Mouse (Mus musculus) layer of hippocampus, adult 9-10 months (tissue): Measurements from ENCODE around the gene Deaf1.

Experiments
- DNase-seq: peaks from one replicate; pipeline ENCODE4 v3.0.0; 2022; ENCODE audit warnings: low spot score

The Deaf1 gene

DNA sequence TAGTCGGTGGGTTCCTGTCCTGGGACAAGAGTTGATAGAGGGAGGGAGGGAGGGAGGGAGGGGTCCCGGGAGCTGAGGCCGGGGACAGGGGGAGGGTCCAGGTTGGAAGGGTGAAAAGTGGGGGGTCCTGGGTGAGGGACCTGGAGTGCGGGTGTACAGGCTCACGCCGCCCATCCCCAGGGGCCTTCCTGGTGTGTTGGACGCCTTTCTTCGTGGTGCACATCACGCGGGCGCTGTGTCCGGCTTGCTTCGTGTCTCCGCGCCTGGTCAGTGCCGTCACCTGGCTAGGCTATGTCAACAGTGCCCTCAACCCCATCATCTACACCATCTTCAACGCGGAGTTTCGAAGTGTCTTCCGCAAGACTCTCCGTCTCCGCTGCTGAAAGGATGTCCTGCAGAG is 33.0 kb downstream of the Deaf1 start:
- DNase-seq: no peak

GRCm38 (mm10) chr7:141293852-141294471 is 33.5 kb downstream of the Deaf1 start:
- DNase-seq: no peak

- DNase-seq: no peak
These were observed 34.7 kb downstream of the Deaf1 start for GRCm38 (mm10) chr7:141292583-141293388.

GRCm38 (mm10) chr7:141291921-141292582 is 35.4 kb downstream of the Deaf1 start, which contains the start of gene Drd4:
TSS of gene Drd4 (plus strand) at chr7:141292006.
- DNase-seq: no peak

GRCm38 (mm10) chr7:141288042-141288441 is 39.4 kb downstream of the Deaf1 start:
- DNase-seq: no peak

GRCm38 (mm10) chr7:141282756-141283155 is 44.7 kb downstream of the Deaf1 start:
- DNase-seq: no peak

DNA sequence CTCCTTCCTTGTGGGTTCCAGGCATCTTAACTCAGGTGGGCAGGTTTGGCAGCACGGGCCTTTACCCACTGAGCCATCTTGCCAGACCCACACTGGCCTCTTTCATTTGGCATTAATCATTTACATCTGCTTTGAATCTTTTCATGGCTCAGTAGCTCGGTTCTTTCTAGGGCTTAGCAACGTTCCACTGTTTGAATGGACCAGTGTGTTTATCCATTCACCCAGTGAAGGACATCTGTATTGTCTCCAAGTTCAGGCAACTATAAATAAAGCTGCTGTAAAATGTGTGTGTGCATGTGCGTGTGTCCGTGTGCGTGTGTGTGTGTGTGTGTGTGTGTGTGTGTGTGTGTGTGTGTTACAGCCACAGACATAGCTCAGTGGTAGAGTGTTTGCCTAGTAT is 46.0 kb downstream of the Deaf1 start:
- DNase-seq: no peak

- DNase-seq: no peak
These were observed 48.5 kb downstream of the Deaf1 start, which contains the start of gene Sct for GRCm38 (mm10) chr7:141278766-141279590. TSS of gene Sct (minus strand) at chr7:141279133.

GRCm38 (mm10) chr7:141277701-141278678 is 49.5 kb downstream of the Deaf1 start:
- DNase-seq: no peak

- DNase-seq: no peak
These were observed 50.9 kb downstream of the Deaf1 start, which contains the start of gene Cdhr5 for GRCm38 (mm10) chr7:141276546-141276945. TSS of gene Cdhr5 (minus strand) at chr7:141276786.

- no peak for DNase-seq
These were observed 52.1 kb downstream of the Deaf1 start for GRCm38 (mm10) chr7:141275356-141275755.

- no peak for DNase-seq
These were observed 56.9 kb downstream of the Deaf1 start for GRCm38 (mm10) chr7:141270631-141271030.

- DNase-seq: no peak
These were observed 58.3 kb downstream of the Deaf1 start for GRCm38 (mm10) chr7:141269273-141269545.

- no peak for DNase-seq
These were observed 58.8 kb downstream of the Deaf1 start for GRCm38 (mm10) chr7:141268466-141269272.

DNA sequence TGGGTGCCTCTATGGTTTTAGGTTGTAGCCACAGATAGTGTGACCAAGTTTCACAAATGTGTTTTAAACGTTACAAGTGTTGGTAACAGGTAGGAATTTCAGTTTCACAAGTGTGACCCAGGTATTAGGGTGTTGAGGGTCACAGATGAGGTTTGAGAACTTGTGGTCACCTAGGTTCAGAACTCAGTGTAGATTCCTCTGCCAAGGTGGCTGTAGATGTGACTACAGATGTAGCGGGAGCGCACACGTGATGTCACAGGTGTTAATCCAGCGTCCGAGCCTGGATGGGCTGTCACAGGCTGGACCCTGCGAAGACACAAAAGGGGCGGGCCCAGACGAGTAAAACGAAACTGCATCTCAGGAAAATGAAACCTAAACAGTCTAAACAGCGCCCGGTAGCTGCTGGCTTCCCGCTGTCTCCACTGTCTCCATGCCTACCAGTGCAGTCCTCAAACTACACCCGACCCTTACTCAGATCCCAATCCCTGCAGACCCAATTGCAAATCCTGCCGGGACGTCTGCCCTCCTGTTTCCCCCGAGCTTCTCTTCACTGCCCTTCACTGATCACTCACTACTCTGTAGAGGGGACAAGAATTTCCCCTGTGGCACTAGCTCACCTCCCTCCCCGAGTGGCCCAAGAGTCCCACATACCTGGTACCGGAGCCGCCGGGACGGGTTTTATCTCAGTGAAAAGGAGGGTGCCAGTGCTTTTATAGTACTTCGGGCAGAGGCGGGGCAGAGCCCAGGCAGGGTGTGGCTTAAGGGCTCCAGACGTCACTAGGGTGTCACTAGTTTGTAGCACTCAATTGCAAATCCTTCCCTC is 61.5 kb downstream of the Deaf1 start, which contains the start of gene Irf7:
Gene Irf7 (minus strand): TSS at position 743 of the 823 bp plus-strand sequence.
- DNase-seq: no peak

GRCm38 (mm10) chr7:141265411-141265738 is 62.1 kb downstream of the Deaf1 start:
- no peak for DNase-seq

DNA sequence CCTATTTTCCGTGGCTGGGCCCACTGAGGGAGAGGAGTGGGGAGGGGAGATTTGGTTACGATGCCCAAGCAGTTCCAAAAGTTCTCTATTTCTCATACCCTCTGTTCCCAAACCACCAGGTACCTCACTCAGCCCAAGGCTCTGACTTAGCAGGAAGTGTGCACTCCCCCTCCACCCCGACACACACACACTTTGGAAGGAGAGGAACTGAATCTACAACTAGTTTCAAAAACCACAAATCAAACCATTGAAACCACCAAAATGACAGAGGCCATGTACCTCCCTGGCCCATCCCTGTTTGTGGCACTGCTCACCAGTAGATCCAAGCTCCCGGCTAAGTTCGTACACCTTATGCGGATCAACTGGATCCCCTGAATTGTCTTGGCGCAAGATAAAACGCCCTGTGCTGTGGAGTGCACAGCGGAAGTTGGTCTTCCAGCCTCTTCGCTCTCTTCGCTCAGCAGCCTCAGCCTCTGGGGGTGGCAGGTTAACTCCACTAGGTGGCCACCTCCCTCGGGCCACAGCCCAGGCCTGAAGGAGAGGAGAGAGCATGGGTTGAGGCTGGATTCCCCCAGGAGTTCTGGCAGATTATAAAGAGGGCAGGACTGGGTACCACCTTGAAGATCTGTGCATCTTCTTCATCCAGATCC is 62.6 kb downstream of the Deaf1 start:
- no peak for DNase-seq

DNA sequence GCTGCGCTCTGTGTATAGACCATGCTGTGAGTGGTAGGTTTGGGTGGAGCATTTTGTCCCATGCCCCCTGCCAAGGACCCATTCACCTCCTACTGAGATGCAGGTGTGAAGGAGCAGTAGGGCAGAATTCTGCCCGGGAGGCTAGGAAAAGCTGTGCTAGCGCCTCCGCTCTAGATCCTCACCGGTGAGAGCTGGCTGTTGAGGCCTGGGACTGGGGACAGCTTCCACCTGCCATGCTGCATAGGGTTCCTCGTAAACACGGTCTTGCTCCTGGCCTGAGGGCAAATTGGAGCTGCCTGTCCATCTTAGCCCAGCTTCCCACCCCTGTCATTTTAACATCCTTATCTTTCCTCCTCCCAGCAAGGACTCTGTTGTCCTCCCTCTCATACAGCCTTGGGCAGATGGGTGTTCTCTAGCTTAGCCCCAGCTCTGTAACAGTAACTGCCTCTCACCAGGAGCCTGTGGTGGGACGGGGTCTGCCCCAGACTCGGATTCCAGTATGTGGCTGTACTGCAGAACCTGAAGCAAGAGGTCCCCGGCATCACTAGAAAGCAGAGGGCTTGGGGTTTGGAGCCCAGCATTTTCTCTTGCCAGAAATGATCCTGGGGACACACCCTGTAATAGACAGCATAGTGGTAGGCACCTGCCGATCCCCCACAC is 63.3 kb downstream of the Deaf1 start:
- no peak for DNase-seq
